Mouse (Mus musculus) small intestine, adult 2 months (tissue): Measurements from ENCODE around the gene Olfr1329. TPM values are rescaled to one million over a fixed set of nuclear protein-coding genes. Genes with fewer than 3 reads are reported as not detected.
"Not testable (repeated sequence)": the region's sequence is repeated elsewhere in the genome, so short reads cannot be mapped to it uniquely, and the experiment has no call there.

ENCODE experiments used
- H3K27ac ChIP-seq: fragments of 200-500 bp; 2 replicates; pipeline ENCODE4 v1.5.1; 2012; ENCODE audit warnings: low read depth, low read length, control low read depth, inconsistent platforms; ENCODE audit not compliant: insufficient read depth
- H3K27me3 ChIP-seq: fragments of 200-500 bp; 2 replicates; pipeline ENCODE4 v1.6.1; 2012; ENCODE audit warnings: mild to moderate bottlenecking, moderate library complexity, low read length, inconsistent platforms; ENCODE audit not compliant: control insufficient read depth, insufficient read depth
- H3K36me3 ChIP-seq: fragments of 200-500 bp; 2 replicates; pipeline ENCODE4 v1.6.1; 2012; ENCODE audit warnings: mild to moderate bottlenecking, low read length, control low read depth, inconsistent platforms; ENCODE audit not compliant: control insufficient read depth, insufficient read depth
- H3K4me1 ChIP-seq: fragments of 200-500 bp; 2 replicates; pipeline ENCODE4 v1.6.1; 2012; ENCODE audit warnings: low read length, inconsistent platforms, mixed read lengths; ENCODE audit not compliant: control insufficient read depth, insufficient read depth, insufficient read length
- H3K4me3 ChIP-seq: fragments of 200-500 bp; 2 replicates; pipeline ENCODE4 v1.5.1; 2012; ENCODE audit warnings: low read depth, mild to moderate bottlenecking, control low read depth, inconsistent platforms, low read length, moderate library complexity
- CTCF ChIP-seq: fragments of 200-500 bp; IDR thresholded peaks from 2 replicates; pipeline ENCODE4 v1.5.1; 2012; ENCODE audit warnings: low read depth, mild to moderate bottlenecking, control low read depth, inconsistent platforms, low read length, moderate library complexity, mixed read lengths; ENCODE audit not compliant: insufficient replicate concordance, insufficient read length; ENCODE audit errors: extremely low read depth
- POLR2A ChIP-seq: fragments of 200-500 bp; IDR thresholded peaks from 2 replicates; pipeline ENCODE4 v1.6.1; 2012; ENCODE audit warnings: low read depth, mild to moderate bottlenecking, control low read depth, inconsistent platforms, low read length, moderate library complexity
- WGBS: fragments of 180-500 bp; shearing (Covaris S2); methylation state at CpG from one replicate; pipeline ENCODE4 v1.1.7; 2018; 5-methylcytosine and 5-hydroxymethylcytosine counted together
- polyA plus RNA-seq: library from polyadenylated mRNA; depleted of rRNA; stranded (reverse); fragments of >200 nt; gene quantifications from 2 replicates; pipeline ENCODE4 v1.2.3, GENCODE M21; 2012; rRNA removed

The Olfr1329 gene
- polyA plus RNA-seq, result not detected in 2 replicates

GRCm38 (mm10) chr4:118917365-118917764 lies at the start of gene Olfr1329:
Olfr1329 (minus strand) TSS chr4:118917465.
- 40% methylated on average over 2 of the region's 2 CpGs for WGBS
- H3K27me3 ChIP-seq, H3K27ac ChIP-seq, H3K36me3 ChIP-seq, H3K4me3 ChIP-seq, H3K4me1 ChIP-seq: not testable (repeated sequence)

GRCm38 (mm10) chr4:118961141-118961628 lies 43.9 kb upstream of the Olfr1329 start, which contains the start of gene Lao1:
Lao1 (plus strand) TSS chr4:118961578.
- Histone ChIP-seq H3K27ac (no peak within 1 kb of the TSS), H3K27me3 (no peaks in the 10 kb centered on the region), H3K4me3 (no peak within 1 kb of the TSS), H3K36me3 (no peaks in the 10 kb centered on the region), H3K4me1 (no peaks in the 10 kb centered on the region)
- 73% methylated on average over 2 of the region's 2 CpGs for WGBS
- TF ChIP-seq CTCF (no peak), POLR2A (no peak)

GRCm38 (mm10) chr4:118958812-118959211 lies 41.5 kb upstream of the Olfr1329 start:
- 77% methylated on average over 7 of the region's 7 CpGs for WGBS
- Histone ChIP-seq H3K27me3 (no peaks in the 10 kb centered on the region), H3K4me3 (no peak overlapping the region), H3K36me3 (no peaks in the 10 kb centered on the region), H3K27ac (no peak overlapping the region), H3K4me1 (no peaks in the 10 kb centered on the region)
- TF ChIP-seq POLR2A (no peak), CTCF (no peak)

- no peaks in the 10 kb centered on the region for H3K36me3 ChIP-seq
- TF ChIP-seq CTCF, result no peak
- TF ChIP-seq POLR2A, result no peak
- no peaks in the 10 kb centered on the region for H3K27me3 ChIP-seq
- no peak within 1 kb of the TSS for H3K4me3 ChIP-seq
- no peak within 1 kb of the TSS for H3K27ac ChIP-seq
- no peaks in the 10 kb centered on the region for H3K4me1 ChIP-seq
- WGBS, result 59% methylated on average over 2 of the region's 2 CpGs
Observed at GRCm38 (mm10) chr4:118938512-118938911, 21.2 kb upstream of the Olfr1329 start, which contains the start of gene Olfr1328. Olfr1328 (minus strand) TSS chr4:118938612.

GRCm38 (mm10) chr4:118931326-118931725 lies 14.1 kb upstream of the Olfr1329 start:
- WGBS, result 80% methylated on average over 3 of the region's 3 CpGs
- not testable (repeated sequence) for H3K4me3 ChIP-seq, H3K4me1 ChIP-seq, H3K27me3 ChIP-seq, H3K27ac ChIP-seq, H3K36me3 ChIP-seq

GRCm38 (mm10) chr4:118901981-118902380 lies 15.3 kb downstream of the Olfr1329 start:
- no peak for TF ChIP-seq CTCF
- no peak for TF ChIP-seq POLR2A
- 54% methylated on average over 2 of the region's 2 CpGs for WGBS
- no peaks in the 10 kb centered on the region for H3K4me1 ChIP-seq

GRCm38 (mm10) chr4:118888297-118888696 lies 29.0 kb downstream of the Olfr1329 start, which contains the start of gene Olfr1330:
Olfr1330 (plus strand) TSS chr4:118888597.
- H3K27ac ChIP-seq, result no peak within 1 kb of the TSS
- no peak for TF ChIP-seq CTCF
- TF ChIP-seq POLR2A, result no peak
- no peaks in the 10 kb centered on the region for H3K36me3 ChIP-seq
- H3K4me3 ChIP-seq, result no peak within 1 kb of the TSS
- H3K4me1 ChIP-seq, result no peaks in the 10 kb centered on the region
- no peaks in the 10 kb centered on the region for H3K27me3 ChIP-seq
- WGBS, result 71% methylated on average over 1 of the region's 1 CpGs

More at GRCm38 (mm10) chr4:118901981-118902380, 15.3 kb downstream of the Olfr1329 start:
- H3K4me3 ChIP-seq, result no peak overlapping the region
- H3K36me3 ChIP-seq, result no peaks in the 10 kb centered on the region
- no peaks in the 10 kb centered on the region for H3K27me3 ChIP-seq
- H3K27ac ChIP-seq, result no peak overlapping the region

GRCm38 (mm10) chr4:118867566-118867965 lies 49.7 kb downstream of the Olfr1329 start:
- Histone ChIP-seq H3K4me1 (no peaks in the 10 kb centered on the region), H3K27ac (no peak overlapping the region), H3K27me3 (no peaks in the 10 kb centered on the region), H3K4me3 (no peak overlapping the region), H3K36me3 (no peaks in the 10 kb centered on the region)
- TF ChIP-seq POLR2A, result no peak
- no peak for TF ChIP-seq CTCF

Other genes with a start within 250 kb of the Olfr1329 start
- 0.24 TPM in 1 of 2 replicates, not detected in the other for gene Olfr1342, start 224.7 kb downstream of the Olfr1329 start, polyA plus RNA-seq
- gene Olfr1341, start 213.9 kb downstream of the Olfr1329 start, polyA plus RNA-seq, result not detected in 2 replicates
- gene Olfr1340, start 197.3 kb downstream of the Olfr1329 start, polyA plus RNA-seq, result not detected in 2 replicates
- gene Olfr1339, start 185.3 kb downstream of the Olfr1329 start, polyA plus RNA-seq, result not detected in 2 replicates
- gene Olfr1338, start 158.7 kb downstream of the Olfr1329 start, polyA plus RNA-seq, result not detected in 2 replicates
- gene Olfr1337, start 134.9 kb downstream of the Olfr1329 start, polyA plus RNA-seq, result not detected in 2 replicates
- gene Olfr1335, start 107.5 kb downstream of the Olfr1329 start, polyA plus RNA-seq, result not detected in 2 replicates
- gene Olfr1333, start 81.2 kb downstream of the Olfr1329 start, polyA plus RNA-seq, result not detected in 2 replicates
- not detected in 2 replicates for gene Olfr1331, start 52.8 kb downstream of the Olfr1329 start, polyA plus RNA-seq
- gene Olfr1330, start 28.9 kb downstream of the Olfr1329 start, polyA plus RNA-seq, result not detected in 2 replicates
- gene Olfr1328, start 21.1 kb upstream of the Olfr1329 start, polyA plus RNA-seq, result not detected in 2 replicates
- not detected in 2 replicates for gene Lao1, start 44.1 kb upstream of the Olfr1329 start, polyA plus RNA-seq
- 20.1 and 24.1 TPM in 2 replicates for gene Slc2a1, start 191.2 kb upstream of the Olfr1329 start, polyA plus RNA-seq